Mouse (Mus musculus) CH12.LX (cell line): ENCODE data around the gene Mrpl35. TPM values are rescaled to one million over a fixed set of nuclear protein-coding genes. Genes with fewer than 3 reads are reported as not detected.

ENCODE experiments used
- DNase-seq: peaks from one replicate; pipeline ENCODE4 v3.0.0-alpha.2; 2013; ENCODE audit errors: extremely low read depth
- H3K27ac ChIP-seq: 2 replicates; pipeline ENCODE4 v1.5.1; 2012; ENCODE audit warnings: low read depth, mild to moderate bottlenecking, control low read depth, moderate library complexity; ENCODE audit not compliant: insufficient read depth
- H3K27me3 ChIP-seq: replicated peaks from 2 replicates; pipeline ENCODE3; 2012; ENCODE audit warnings: inconsistent platforms
- H3K36me3 ChIP-seq, 2 experiments: replicated peaks in 1 of 2; 2 replicates each; pipeline versions ENCODE3 to v1.6.1; 2012; ENCODE audit warnings: inconsistent platforms in 1 of 2, low read length in 1 of 2, mild to moderate bottlenecking in 1 of 2, mixed read lengths in 1 of 2, moderate library complexity in 1 of 2; ENCODE audit not compliant: control insufficient read depth in 1 of 2, insufficient read depth in 1 of 2
- H3K4me1 ChIP-seq, 2 experiments: 2 replicates each; pipeline ENCODE4 v1.6.1; 2012; ENCODE audit warnings: inconsistent platforms in 1 of 2, moderate library complexity in 1 of 2; ENCODE audit not compliant: insufficient read depth in 2 of 2, control insufficient read depth in 1 of 2
- H3K4me2 ChIP-seq: 2 replicates; pipeline ENCODE4 v1.6.1; 2012; ENCODE audit warnings: low read depth, mild to moderate bottlenecking, control low read depth; ENCODE audit not compliant: poor library complexity, insufficient read depth, severe bottlenecking
- H3K4me3 ChIP-seq, 3 experiments: fragments of 150-350 bp in 1 of 3; sonication (generic) in 1 of 3; replicated peaks in 1 of 3; 2 replicates each; pipeline versions ENCODE3 to v1.5.1; 2011 to 2012; ENCODE audit warnings: low read depth in 2 of 3, low read length in 2 of 3, mild to moderate bottlenecking in 2 of 3, moderate library complexity in 2 of 3, control low read depth in 1 of 3, improper control_type of control experiment in 1 of 3, inconsistent platforms in 1 of 3, mixed read lengths in 1 of 3; ENCODE audit not compliant: poor library complexity in 1 of 3
- H3K79me2 ChIP-seq: replicated peaks from 2 replicates; pipeline ENCODE4 v1.6.1; 2012; ENCODE audit warnings: mild to moderate bottlenecking, moderate library complexity; ENCODE audit not compliant: control insufficient read depth, poor library complexity, insufficient read depth, severe bottlenecking; ENCODE audit errors: extremely low read depth
- H3K9ac ChIP-seq: 2 replicates; pipeline ENCODE4 v1.6.1; 2012; ENCODE audit warnings: low read depth, mild to moderate bottlenecking, control low read depth, moderate library complexity; ENCODE audit not compliant: insufficient read depth
- H3K9me3 ChIP-seq: replicated peaks from 2 replicates; pipeline ENCODE3; 2012; ENCODE audit warnings: low read length, inconsistent platforms, mixed read lengths
- CTCF ChIP-seq, 2 experiments: IDR thresholded peaks in 1 of 2; conservative IDR thresholded peaks in 1 of 2; 2 replicates each; pipeline ENCODE4 v1.5.1; 2011 to 2012; ENCODE audit warnings: low read depth in 2 of 2, low read length in 2 of 2, improper control_type of control experiment in 1 of 2, inconsistent platforms in 1 of 2, mild to moderate bottlenecking in 1 of 2, moderate library complexity in 1 of 2
- E2F4 ChIP-seq: IDR thresholded peaks from 2 replicates; pipeline ENCODE4 v1.6.1; 2011; ENCODE audit warnings: low read depth, low read length, improper control_type of control experiment; ENCODE audit not compliant: insufficient replicate concordance
- EP300 ChIP-seq: IDR thresholded peaks from 2 replicates; pipeline ENCODE4 v1.6.1; 2011; ENCODE audit warnings: low read length, improper control_type of control experiment
- GABPA ChIP-seq: IDR thresholded peaks from 2 replicates; pipeline ENCODE4 v1.6.1; 2012; ENCODE audit warnings: low read depth, low read length, improper control_type of control experiment, inconsistent platforms; ENCODE audit not compliant: insufficient replicate concordance
- JUN ChIP-seq: IDR thresholded peaks from 2 replicates; pipeline ENCODE4 v1.6.1; 2011; ENCODE audit warnings: low read depth, mild to moderate bottlenecking, low read length, improper control_type of control experiment, moderate library complexity; ENCODE audit not compliant: insufficient read depth
- JUND ChIP-seq: conservative IDR thresholded peaks from 2 replicates; pipeline ENCODE4 v1.6.1; 2011; ENCODE audit warnings: low read depth, low read length, improper control_type of control experiment
- KAT2A ChIP-seq: IDR thresholded peaks from 2 replicates; pipeline ENCODE4 v1.6.1; 2012; ENCODE audit warnings: low read length, improper control_type of control experiment, inconsistent platforms; ENCODE audit not compliant: insufficient replicate concordance
- MAFK ChIP-seq: IDR thresholded peaks from 2 replicates; pipeline ENCODE4 v1.6.1; 2011; ENCODE audit warnings: low read length, improper control_type of control experiment; ENCODE audit not compliant: insufficient replicate concordance
- MAZ ChIP-seq: IDR thresholded peaks from 2 replicates; pipeline ENCODE4 v1.6.1; 2012; ENCODE audit warnings: low read depth, mild to moderate bottlenecking, inconsistent platforms, low read length, improper control_type of control experiment, moderate library complexity
- MXI1 ChIP-seq: IDR thresholded peaks from 2 replicates; pipeline ENCODE4 v1.6.1; 2011; ENCODE audit warnings: mild to moderate bottlenecking, low read depth, low read length, improper control_type of control experiment
- MYC ChIP-seq: IDR thresholded peaks from 2 replicates; pipeline ENCODE4 v1.6.1; 2011; ENCODE audit warnings: low read depth, mild to moderate bottlenecking, improper control_type of control experiment, low read length
- NRF1 ChIP-seq: IDR thresholded peaks from 2 replicates; pipeline ENCODE4 v1.6.1; 2014; ENCODE audit warnings: low read depth, mild to moderate bottlenecking, inconsistent platforms, low read length, improper control_type of control experiment, moderate library complexity
- PAX5 ChIP-seq: IDR thresholded peaks from 2 replicates; pipeline ENCODE4 v1.6.1; 2012; ENCODE audit warnings: low read length, inconsistent platforms, mixed read lengths
- POLR2A ChIP-seq: IDR thresholded peaks from 2 replicates; pipeline ENCODE4 v1.6.1; 2011; ENCODE audit warnings: low read depth, mild to moderate bottlenecking, improper control_type of control experiment, low read length
- POLR2AphosphoS2 ChIP-seq: IDR thresholded peaks from 2 replicates; pipeline ENCODE4 v1.6.1; 2011; ENCODE audit warnings: low read depth, low read length, improper control_type of control experiment
- RAD21 ChIP-seq: IDR thresholded peaks from 2 replicates; pipeline ENCODE4 v1.6.1; 2011; ENCODE audit warnings: low read depth, mild to moderate bottlenecking, low read length, improper control_type of control experiment, moderate library complexity
- RCOR1 ChIP-seq: conservative IDR thresholded peaks from 2 replicates; pipeline ENCODE4 v1.6.1; 2012; ENCODE audit warnings: low read depth, mild to moderate bottlenecking, inconsistent platforms, low read length, improper control_type of control experiment
- SIN3A ChIP-seq: IDR thresholded peaks from 2 replicates; pipeline ENCODE4 v1.6.1; 2012; ENCODE audit warnings: low read length, improper control_type of control experiment, inconsistent platforms
- SMC3 ChIP-seq: IDR thresholded peaks from 2 replicates; pipeline ENCODE4 v1.6.1; 2011; ENCODE audit warnings: low read depth, low read length, improper control_type of control experiment
- TCF12 ChIP-seq: IDR thresholded peaks from 2 replicates; pipeline ENCODE4 v1.6.1; 2014; ENCODE audit warnings: low read depth, mild to moderate bottlenecking, inconsistent platforms, low read length, improper control_type of control experiment
- dilution Hi-C: fragments of 300-500 bp; cut with MboI; formaldehyde crosslinking; loops from 2 replicates; pipeline ENCODE4 v1.14.3; 2020; ENCODE audit warnings: low sequenced_read_pairs; ENCODE audit not compliant: extremely low pct_unique_long_range_greater_than_20kb, extremely low pct_ligation_motif_present
- in situ Hi-C: fragments of 300-500 bp; cut with MboI; formaldehyde crosslinking; loops from 3 replicates; pipeline ENCODE4 v1.14.3; 2019; ENCODE audit warnings: low sequenced_read_pairs, low pct_ligation_motif_present, low pct_unique_long_range_greater_than_20kb, mixed read lengths
- polyA plus RNA-seq: library from polyadenylated mRNA; unstranded; fragments of >175 nt; gene quantifications from 2 replicates; pipeline ENCODE4 v1.2.1, GENCODE M21; 2012; ENCODE audit warnings: low read depth; ENCODE audit not compliant: insufficient read length
- total RNA-seq, 2 experiments: library from RNA; depleted of rRNA; stranded (reverse); fragments of 300-350 nt in 1 of 2; fragments of >200 nt in 1 of 2; gene quantifications; 2 replicates each; pipeline ENCODE4 v1.2.3; 2012 to 2014

Gene Mrpl35
- total and polyA plus RNA-seq, 3 experiments: 36.3 to 82.7 (median 54.2) TPM

GRCm38 (mm10) chr6:71769901-71770690 lies 56.7 kb downstream of the Mrpl35 start:
- TF ChIP-seq MXI1: no peak
- peak; percentile 62 for TF ChIP-seq RAD21
- peak; percentile 36; the same call in 1 of the 2 replicates for TF ChIP-seq SMC3
- TF ChIP-seq CTCF (conservative IDR thresholded peaks at IDR 0.05 in 1 of 2, IDR thresholded peaks at IDR 0.05 in 1 of 2; ENCODE audit: low read depth in 2 of 2, low read length in 2 of 2): peak in 1 of 2 experiments; percentile 52; a peak in 2 of 4 replicates
- TF ChIP-seq NRF1: no peak
- TF ChIP-seq POLR2A: no peak
- TF ChIP-seq TCF12: no peak
- TF ChIP-seq JUN: no peak
- TF ChIP-seq, all 38 proteins: peak for 3
- Histone ChIP-seq H3K79me2 (no peaks in the 10 kb centered on the region), H3K4me3 (no peak overlapping the region), H3K4me2 (no peak overlapping the region), H3K27ac (no peak overlapping the region), H3K36me3 (no peaks in the 10 kb centered on the region), H3K4me1 (no peaks in the 10 kb centered on the region), H3K9ac (no peak overlapping the region), H3K27me3 (no peaks in the 10 kb centered on the region), H3K9me3 (peaks cover 3% of the 10 kb centered on the region)
- in situ Hi-C loops (loop anchor here (10.0 kb wide), 1 partner anchor 85 kb away; no protein-coding TSS in a partner anchor), dilution Hi-C loops (no loop called here)
- no peak for DNase-seq

GRCm38 (mm10) chr6:71767761-71768160 lies 59.0 kb downstream of the Mrpl35 start:
- Histone ChIP-seq H3K9ac (no peak overlapping the region), H3K36me3 (no peaks in the 10 kb centered on the region), H3K79me2 (no peaks in the 10 kb centered on the region), H3K4me1 (no peaks in the 10 kb centered on the region), H3K27ac (no peak overlapping the region), H3K9me3 (peaks cover 3% of the 10 kb centered on the region), H3K4me3 (no peak overlapping the region)
- dilution Hi-C loops (no loop called here), in situ Hi-C loops (no loop called here)
- TF ChIP-seq MYC: no peak
- TF ChIP-seq PAX5: no peak
- no peak for TF ChIP-seq RAD21
- no peak for TF ChIP-seq POLR2A
- no peak for TF ChIP-seq RCOR1
- no peak for TF ChIP-seq JUND
- TF ChIP-seq CTCF (conservative IDR thresholded peaks at IDR 0.05 in 1 of 2, IDR thresholded peaks at IDR 0.05 in 1 of 2; ENCODE audit: low read depth in 2 of 2, low read length in 2 of 2): no peak
- no peak for TF ChIP-seq POLR2AphosphoS2
- no peak for TF ChIP-seq TCF12
- TF ChIP-seq GABPA: no peak
- no peak for TF ChIP-seq SIN3A
- no peak for TF ChIP-seq MAFK
- no peak for TF ChIP-seq KAT2A
- no peak for TF ChIP-seq E2F4
- no peak for TF ChIP-seq EP300
- no peak for TF ChIP-seq MAZ
- TF ChIP-seq, all 38 proteins: peak for 0
- no peak for DNase-seq
- no peak overlapping the region for H3K4me2 ChIP-seq
- no peaks in the 10 kb centered on the region for H3K27me3 ChIP-seq

Other genes with a start within 250 kb of the Mrpl35 start
- gene Kdm3a, start 194.0 kb downstream of the Mrpl35 start, total RNA-seq (2012; rRNA removed): 12.9 and 22.5 TPM in 2 replicates
- gene Kdm3a, start 194.0 kb downstream of the Mrpl35 start, total RNA-seq (2014; rRNA removed): 38.1 and 43.5 TPM in 2 replicates
- 12.3 and 14.7 TPM in 2 replicates for gene Kdm3a, start 194.0 kb downstream of the Mrpl35 start, polyA plus RNA-seq
- 0.38 and 1.3 TPM in 2 replicates for gene Reep1, start 119.4 kb downstream of the Mrpl35 start, total RNA-seq (2012; rRNA removed)
- 0.97 and 1.2 TPM in 2 replicates for gene Reep1, start 119.4 kb downstream of the Mrpl35 start, total RNA-seq (2014; rRNA removed)
- gene Reep1, start 119.4 kb downstream of the Mrpl35 start, polyA plus RNA-seq: 0.33 and 0.34 TPM in 2 replicates
- 97.5 and 126 TPM in 2 replicates for gene Immt, start 4.4 kb upstream of the Mrpl35 start, total RNA-seq (2012; rRNA removed)
- 156 and 161 TPM in 2 replicates for gene Immt, start 4.4 kb upstream of the Mrpl35 start, total RNA-seq (2014; rRNA removed)
- gene Immt, start 4.4 kb upstream of the Mrpl35 start, polyA plus RNA-seq: 146 and 156 TPM in 2 replicates
- gene Ptcd3, start 81.8 kb upstream of the Mrpl35 start, total RNA-seq (2012; rRNA removed): 76.6 and 92.3 TPM in 2 replicates
- gene Ptcd3, start 81.8 kb upstream of the Mrpl35 start, total RNA-seq (2014; rRNA removed): 169 and 187 TPM in 2 replicates
- gene Ptcd3, start 81.8 kb upstream of the Mrpl35 start, polyA plus RNA-seq: 109 and 110 TPM in 2 replicates
- 73.7 and 77.6 TPM in 2 replicates for gene Polr1a, start 82.1 kb upstream of the Mrpl35 start, total RNA-seq (2012; rRNA removed)
- gene Polr1a, start 82.1 kb upstream of the Mrpl35 start, total RNA-seq (2014; rRNA removed): 50.2 and 57.3 TPM in 2 replicates
- gene Polr1a, start 82.1 kb upstream of the Mrpl35 start, polyA plus RNA-seq: 126 and 132 TPM in 2 replicates